Comparison of ENCODE assay signal across 8 mouse cellular contexts in the genomic region with DNA sequence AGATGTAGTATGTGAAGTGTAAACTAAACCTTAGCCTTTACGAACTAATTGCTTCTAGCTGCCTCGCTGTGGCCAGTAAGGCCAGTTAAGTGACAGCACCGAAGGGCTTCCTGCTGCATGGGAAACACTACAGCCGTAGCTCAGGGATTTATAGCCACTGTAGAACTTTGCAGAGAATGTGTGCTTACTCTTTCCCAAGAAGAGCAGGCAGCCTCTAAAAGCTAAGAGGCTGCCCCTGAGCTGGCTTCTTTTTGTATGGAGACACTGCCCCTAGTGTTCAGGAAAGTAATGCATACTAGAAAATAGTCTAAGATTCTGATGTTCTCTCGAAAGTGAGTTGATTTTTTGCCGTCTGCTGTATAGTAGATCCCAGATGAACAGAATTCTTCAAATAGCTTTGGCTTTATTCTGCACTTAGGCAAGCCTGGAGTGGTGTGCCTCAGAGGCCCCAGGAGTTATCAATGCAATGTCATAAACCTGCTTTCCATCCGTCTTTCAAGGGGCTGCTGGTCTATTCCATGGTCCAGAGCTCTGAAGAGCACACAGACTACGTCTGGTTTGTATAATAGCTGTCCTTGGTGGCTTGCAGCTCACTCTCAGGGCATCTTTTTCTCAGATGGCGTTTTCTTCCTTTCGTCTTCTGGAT.
DNase-seq lines count a peak whose midpoint lies in the region; ATAC-seq and TF ChIP-seq lines count a peak whose summit lies in the region.

No protein-coding gene starts in this region.

- no peak overlapping the region for H3K9ac ChIP-seq in forebrain, embryonic 13.5 days
- H3K9ac ChIP-seq in forebrain, embryonic 12.5 days: no peak overlapping the region
- no peak overlapping the region for H3K9ac ChIP-seq in embryonic facial prominence, embryonic 12.5 days
- no peak overlapping the region for H3K9ac ChIP-seq in stomach, postnatal 0 days (ENCODE audit: low read length)

- H3K36me3 ChIP-seq in forebrain, embryonic 13.5 days (ENCODE audit: poor library complexity, severe bottlenecking): no peaks in the 10 kb centered on the region
- no peaks in the 10 kb centered on the region for H3K36me3 ChIP-seq in forebrain, embryonic 12.5 days (replicated peaks)
- no peaks in the 10 kb centered on the region for H3K36me3 ChIP-seq in E14TG2a.4 (ENCODE audit: insufficient read depth, low read length)
- H3K36me3 ChIP-seq in embryonic facial prominence, embryonic 12.5 days: no peaks in the 10 kb centered on the region
- H3K36me3 ChIP-seq in stomach, postnatal 0 days (ENCODE audit: control insufficient read depth, insufficient read depth, low read length): no peaks in the 10 kb centered on the region

- WGBS in forebrain, embryonic 13.5 days: 55% methylated on average over 10 of the region's 10 CpGs
- 58% methylated on average over 10 of the region's 10 CpGs for WGBS in forebrain, embryonic 12.5 days
- WGBS in embryonic facial prominence, embryonic 12.5 days: 35% methylated on average over 10 of the region's 10 CpGs
- 36% methylated on average over 10 of the region's 10 CpGs for WGBS in stomach, postnatal 0 days

- no peaks in the 10 kb centered on the region for H3K9me3 ChIP-seq in forebrain, embryonic 13.5 days (replicated peaks)
- no peaks in the 10 kb centered on the region for H3K9me3 ChIP-seq in forebrain, embryonic 12.5 days
- H3K9me3 ChIP-seq in E14TG2a.4 (ENCODE audit: low read length): no peaks in the 10 kb centered on the region
- no peaks in the 10 kb centered on the region for H3K9me3 ChIP-seq in embryonic facial prominence, embryonic 12.5 days
- no peaks in the 10 kb centered on the region for H3K9me3 ChIP-seq in stomach, postnatal 0 days (ENCODE audit: control insufficient read depth, low read length)

- peak; percentile 52; the same call in 1 of the 2 replicates for ATAC-seq in forebrain, embryonic 13.5 days
- ATAC-seq in forebrain, embryonic 12.5 days (ENCODE audit: low FRiP score): no peak
- peak; percentile 41; the same call in 1 of the 2 replicates for ATAC-seq in embryonic facial prominence, embryonic 12.5 days (ENCODE audit: insufficient number of reproducible peaks, insufficient read depth, low FRiP score, low TSS enrichment)
- peak; percentile 68; the same call in 1 of the 2 replicates for ATAC-seq in stomach, postnatal 0 days (ENCODE audit: low FRiP score, low TSS enrichment)

- no peak for TF ChIP-seq EP300 in stomach, postnatal 0 days (optimal IDR thresholded peaks at IDR 0.05)

- no peak overlapping the region for H3K4me2 ChIP-seq in forebrain, embryonic 13.5 days
- H3K4me2 ChIP-seq in forebrain, embryonic 12.5 days: no peak overlapping the region
- H3K4me2 ChIP-seq in embryonic facial prominence, embryonic 12.5 days (replicated peaks): no peak overlapping the region
- H3K4me2 ChIP-seq in stomach, postnatal 0 days (replicated peaks; ENCODE audit: low read depth): peak overlapping the region; percentile 26; the same call in 1 of the 2 replicates

- no peaks in the 10 kb centered on the region for H3K27me3 ChIP-seq in forebrain, embryonic 13.5 days
- no peaks in the 10 kb centered on the region; the same call in 1 of the 2 replicates for H3K27me3 ChIP-seq in forebrain, embryonic 12.5 days
- H3K27me3 ChIP-seq in E14TG2a.4 (ENCODE audit: insufficient read depth, low read length): no peaks in the 10 kb centered on the region
- no peaks in the 10 kb centered on the region for H3K27me3 ChIP-seq in embryonic facial prominence, embryonic 12.5 days
- H3K27me3 ChIP-seq in stomach, postnatal 0 days (ENCODE audit: control insufficient read depth, insufficient read depth, low read length): no peaks in the 10 kb centered on the region

- H3K27ac ChIP-seq in forebrain, embryonic 13.5 days: no peak overlapping the region
- no peak overlapping the region for H3K27ac ChIP-seq in forebrain, embryonic 12.5 days
- H3K27ac ChIP-seq in embryonic facial prominence, embryonic 12.5 days: no peak overlapping the region
- 0 out of 2 replicates have a peak overlapping the region, but pooled peaks have one; percentile 46 for H3K27ac ChIP-seq in stomach, postnatal 0 days (replicated peaks)

- peak; percentile 21 for TF ChIP-seq CTCF in E14TG2a.4 (conservative IDR thresholded peaks at IDR 0.05; ENCODE audit: low read length)
- peak; percentile 84 for TF ChIP-seq CTCF in stomach, postnatal 0 days (IDR thresholded peaks at IDR 0.05; ENCODE audit: low read depth)

- DNase-seq in hindlimb bud, embryonic 11.5 days (ENCODE audit: extremely low spot score, low read depth, low spot score): peak; percentile 28
- DNase-seq in lung, postnatal 14 days: peak; percentile 43
- DNase-seq in stomach, postnatal 0 days (ENCODE audit: low spot score): peak; percentile 21
- no peak for DNase-seq in thymus, postnatal 36 days

- H3K4me1 ChIP-seq in forebrain, embryonic 13.5 days: peaks cover 5% of the 10 kb centered on the region
- H3K4me1 ChIP-seq in forebrain, embryonic 12.5 days: peaks cover 4% of the 10 kb centered on the region; the same call in 1 of the 2 replicates
- peaks cover 13% of the 10 kb centered on the region; the same call in 1 of the 2 replicates for H3K4me1 ChIP-seq in E14TG2a.4 (replicated peaks; ENCODE audit: low read depth, low read length)
- peaks cover 5% of the 10 kb centered on the region; the same call in 1 of the 2 replicates for H3K4me1 ChIP-seq in embryonic facial prominence, embryonic 12.5 days
- H3K4me1 ChIP-seq in stomach, postnatal 0 days (replicated peaks; ENCODE audit: control insufficient read depth, insufficient read depth): no peaks in the 10 kb centered on the region

- no peak overlapping the region for H3K4me3 ChIP-seq in forebrain, embryonic 13.5 days
- H3K4me3 ChIP-seq in forebrain, embryonic 12.5 days (replicated peaks): no peak overlapping the region
- H3K4me3 ChIP-seq in E14TG2a.4 (replicated peaks; ENCODE audit: low read length): no peak overlapping the region
- H3K4me3 ChIP-seq in embryonic facial prominence, embryonic 12.5 days: no peak overlapping the region
- H3K4me3 ChIP-seq in stomach, postnatal 0 days (ENCODE audit: low read depth, low read length): no peak overlapping the region

Comparison
In these comparisons a context has a peak if more than half of its experiments do, and no peak if none do; other contexts are left out.
1. DNase-seq: peak in hindlimb bud, embryonic 11.5 days (single experiment), lung, postnatal 14 days (single experiment) and stomach, postnatal 0 days (single experiment); none in thymus, postnatal 36 days (0 of 2).